Mouse (Mus musculus): Measurements from ENCODE around the gene Pthlh. TPM values are rescaled to one million over a fixed set of nuclear protein-coding genes. Genes with fewer than 3 reads are reported as not detected.
"Not testable (repeated sequence)": the region's sequence is repeated elsewhere in the genome, so short reads cannot be mapped to it uniquely, and the experiment has no call there.

The Pthlh gene
- total RNA-seq (2021), result 1 to 10 TPM; 1.1 to 1.5 TPM

DNA sequence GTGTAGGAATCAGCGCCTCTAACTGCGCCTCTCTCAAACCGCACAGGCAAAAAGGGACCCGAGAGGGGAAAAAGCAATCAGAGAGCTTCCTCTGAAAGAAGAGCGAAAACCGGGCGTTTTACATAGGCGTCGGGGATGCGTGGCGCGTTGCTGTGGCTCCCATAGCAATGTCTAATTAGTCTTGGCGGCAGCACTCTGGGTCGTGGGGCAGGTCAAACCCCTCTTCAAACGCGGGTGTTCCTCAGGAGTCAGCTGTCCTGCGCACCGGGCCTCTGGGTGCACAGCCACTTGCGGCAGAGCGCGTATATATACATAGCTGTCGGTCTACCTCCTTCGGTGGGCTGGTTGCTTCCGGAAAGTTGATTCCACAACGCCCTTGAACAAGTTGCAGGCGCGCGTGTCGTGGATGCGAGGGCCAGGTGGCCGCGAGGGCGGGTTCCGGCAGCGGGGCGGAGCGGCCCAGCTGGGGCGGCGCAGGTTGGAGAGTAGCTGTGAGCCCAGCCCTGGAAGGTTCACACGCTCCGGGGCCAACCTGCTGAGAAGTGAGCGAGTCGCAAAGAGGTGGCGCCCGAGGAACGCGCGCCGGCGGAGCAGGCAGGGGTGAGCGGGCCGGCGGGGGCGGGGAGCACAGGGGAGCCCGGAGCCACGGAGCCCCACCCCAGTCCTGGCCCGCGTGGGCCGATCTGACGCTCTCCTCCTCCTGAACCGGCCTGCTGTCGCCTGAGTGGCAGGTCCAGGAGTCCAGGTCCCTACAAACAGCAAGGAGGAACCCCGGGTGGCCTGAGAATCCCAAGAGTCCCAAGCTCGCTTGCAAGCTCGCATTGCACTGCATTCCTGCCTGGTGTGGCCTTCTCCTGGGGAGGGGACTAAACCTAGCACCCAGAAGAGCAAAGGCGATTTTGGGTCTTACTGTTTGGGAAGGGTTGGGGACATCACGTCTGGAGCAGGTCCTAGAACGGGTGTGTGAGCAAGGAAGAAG lies at the start of gene Pthlh:
Gene Pthlh, minus strand, starts transcription at position 597 of the 979 bp plus-strand sequence.
- DNase-seq, result peak; percentile 38
- intact Hi-C loops (cut with DNase I), result no loop called here

DNA sequence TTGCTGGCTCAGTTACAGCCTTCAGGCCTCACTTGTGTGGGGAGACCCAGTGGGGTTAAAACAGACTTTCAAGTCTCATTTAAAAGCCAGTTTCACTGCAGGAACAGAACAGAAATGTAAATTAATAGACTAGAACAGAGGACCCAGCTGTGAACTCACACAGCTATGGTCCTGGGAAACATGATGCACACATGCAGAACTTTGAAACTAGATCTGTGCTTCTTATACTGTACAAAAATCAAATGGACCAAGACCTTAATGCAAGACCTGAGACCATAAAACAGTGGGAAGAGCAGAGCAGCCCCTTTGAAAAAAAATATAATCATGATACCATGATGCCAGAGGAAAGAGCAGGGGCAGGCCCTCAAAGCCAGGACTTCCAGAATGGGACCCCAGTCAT lies 49.3 kb upstream of the Pthlh start:
- DNase-seq, result no peak
- intact Hi-C loops (cut with DNase I), result no loop called here

DNA sequence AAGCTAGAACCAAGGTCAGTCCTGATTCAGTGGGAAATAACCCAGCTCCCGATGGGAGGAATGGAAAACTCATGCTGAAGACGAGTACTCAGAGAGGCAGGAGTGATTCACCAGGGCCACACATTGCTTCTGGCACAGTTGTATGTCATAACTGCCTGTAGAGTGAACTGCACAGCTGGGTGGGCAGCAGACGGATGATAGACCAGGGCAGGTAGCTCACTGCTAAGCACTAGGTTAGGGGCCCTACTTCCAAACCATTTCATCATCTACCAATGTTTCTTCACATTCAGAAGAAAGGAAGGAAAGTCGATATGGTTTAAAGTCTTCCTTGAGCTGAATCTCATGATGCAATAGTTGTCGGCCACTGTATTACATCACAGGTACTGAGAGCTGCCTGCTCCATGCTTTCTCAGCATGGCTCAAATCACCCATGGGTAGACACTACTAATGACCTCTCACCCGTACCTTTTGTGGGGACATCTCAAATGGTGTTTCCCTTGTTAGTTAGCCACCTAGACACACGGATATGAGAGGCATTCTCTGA lies 46.5 kb upstream of the Pthlh start:
- intact Hi-C loops (cut with DNase I), result no loop called here
- no peak for DNase-seq

DNA sequence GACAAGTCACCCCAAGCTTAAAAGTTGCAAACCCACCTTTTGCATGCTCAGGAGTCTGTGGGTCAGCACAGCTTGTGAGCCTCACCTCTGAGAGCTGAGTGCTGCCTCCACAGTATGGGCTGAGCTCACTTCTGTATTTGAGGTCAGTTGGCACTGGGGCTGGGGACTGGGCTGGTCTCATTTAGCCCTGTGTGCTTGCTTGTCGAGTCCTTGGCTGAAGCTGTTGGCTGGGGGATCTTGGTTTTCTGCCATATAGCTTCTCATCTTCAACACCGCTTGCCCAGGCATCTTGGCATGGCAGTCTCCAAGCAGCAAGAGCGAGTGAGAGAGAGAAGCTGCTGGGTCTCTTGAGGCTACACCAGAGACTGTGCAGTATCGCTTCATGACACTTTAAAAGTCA lies 46.1 kb upstream of the Pthlh start:
- DNase-seq, result peak; percentile 59
- intact Hi-C loops (cut with DNase I), result no loop called here

DNA sequence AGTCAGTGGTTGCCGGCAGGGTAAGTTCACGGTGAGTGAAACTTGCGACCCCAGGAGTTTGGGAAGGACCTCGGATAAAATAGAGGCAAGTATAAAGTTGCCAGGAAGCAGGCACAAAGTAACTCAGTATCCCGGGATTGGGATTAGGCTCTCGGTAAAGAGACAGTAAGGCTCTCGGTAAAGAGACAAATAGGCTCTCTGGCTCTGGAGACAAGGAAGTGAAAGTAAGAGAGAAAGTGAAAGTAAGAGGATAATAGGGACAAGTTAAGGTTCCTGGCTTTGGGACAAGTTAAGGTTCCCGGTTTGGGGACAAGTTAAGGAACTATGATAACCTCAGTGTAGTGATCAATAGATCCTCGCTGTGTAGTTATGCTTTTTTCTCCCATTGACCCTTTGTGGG lies 40.3 kb upstream of the Pthlh start:
- DNase-seq; intact Hi-C loops (cut with DNase I): not testable (repeated sequence)

DNA sequence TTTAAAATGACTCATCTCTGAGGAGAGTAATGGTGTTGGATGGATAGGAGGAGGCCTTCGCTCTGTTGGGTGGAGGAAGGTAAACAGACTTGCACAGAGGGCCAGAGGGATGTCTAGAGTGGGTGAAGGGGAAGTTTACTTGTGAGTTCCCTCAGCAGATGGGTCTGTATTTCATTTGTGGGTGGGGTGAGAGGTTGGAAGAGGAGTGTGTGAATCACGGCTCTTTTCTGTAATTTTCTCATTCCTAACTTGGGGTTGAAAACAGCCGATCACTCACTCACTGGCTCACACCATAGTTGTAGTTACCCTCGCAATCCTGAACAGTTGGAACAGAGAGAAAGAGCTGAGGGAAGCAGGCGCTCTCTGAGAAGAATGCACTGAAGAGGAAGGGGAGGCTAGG lies 35.6 kb upstream of the Pthlh start:
- intact Hi-C loops (cut with DNase I), result no loop called here

DNA sequence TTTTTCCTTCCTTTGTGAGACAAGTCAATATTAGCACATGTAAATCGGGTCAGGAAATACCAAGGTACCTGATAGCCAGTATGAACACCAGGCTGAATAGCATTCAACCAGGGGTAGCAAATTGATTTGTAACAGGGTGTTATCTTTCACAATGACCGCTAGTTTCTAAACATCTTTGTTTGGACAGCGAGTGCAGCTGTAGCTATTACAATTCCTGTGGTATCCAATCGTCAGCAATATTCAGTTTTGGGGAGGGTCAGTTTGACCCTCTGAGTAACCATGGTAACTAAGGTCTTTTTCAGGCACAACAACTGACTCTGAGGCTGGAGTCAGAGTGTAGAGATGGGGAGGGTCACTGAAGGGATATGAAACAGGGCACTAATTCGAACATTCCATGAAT lies 15.3 kb upstream of the Pthlh start:
- intact Hi-C loops (cut with DNase I), result no loop called here
- DNase-seq, result no peak

More for the DNA sequence above, 35.6 kb upstream of the Pthlh start:
- no peak for DNase-seq

DNA sequence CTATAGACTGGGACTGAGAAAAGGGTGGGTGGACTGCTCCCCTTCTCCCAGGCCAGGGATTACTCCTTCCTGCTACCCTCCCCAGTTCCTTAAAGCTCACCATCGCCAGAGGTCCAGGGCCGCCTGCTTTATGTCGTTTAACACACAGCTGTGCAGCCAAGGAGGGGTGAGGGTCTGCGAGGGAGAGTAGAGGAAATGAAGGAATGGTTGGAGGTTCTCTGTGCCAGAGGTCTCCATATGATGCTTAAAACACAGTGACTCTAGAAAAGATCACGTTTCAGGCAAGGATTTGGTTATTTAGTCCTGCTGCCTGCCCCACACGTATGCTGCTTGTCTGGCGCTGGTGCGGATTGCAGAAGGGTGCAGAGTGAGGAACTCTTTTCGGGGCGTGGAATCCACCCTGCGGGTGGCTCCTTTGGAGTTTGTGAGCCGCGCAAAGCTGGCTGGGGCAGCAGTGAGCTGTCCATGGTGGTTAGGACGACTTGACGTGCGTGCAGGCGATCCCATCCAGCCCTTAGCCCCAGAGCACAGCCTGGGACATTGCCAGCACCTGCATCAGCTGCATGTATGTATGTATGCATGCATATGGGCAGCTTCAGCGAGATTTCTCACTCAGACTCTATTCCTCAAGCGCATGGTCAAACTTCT lies 4.3 kb upstream of the Pthlh start:
- intact Hi-C loops (cut with DNase I), result no loop called here
- DNase-seq, result peak; percentile 5

DNA sequence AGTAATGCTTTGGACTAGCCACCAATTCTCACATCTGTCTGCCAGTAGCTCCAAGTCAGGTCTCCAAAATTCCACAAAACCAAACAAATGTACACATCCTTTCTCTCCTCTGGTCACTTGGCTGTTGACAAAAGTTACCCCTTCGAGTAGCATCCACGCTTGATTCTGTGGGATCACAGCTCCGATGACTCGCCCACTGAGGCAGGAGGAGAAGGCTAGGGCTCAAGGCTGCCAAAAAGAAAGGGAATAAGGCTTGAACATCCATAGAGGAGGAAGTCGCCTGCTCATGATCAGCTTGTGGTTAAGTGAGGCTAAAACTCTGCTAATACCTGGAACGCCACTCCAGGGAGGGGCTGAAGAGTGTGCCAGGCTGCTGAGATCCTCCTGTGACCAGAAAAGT lies 2.5 kb upstream of the Pthlh start:
- DNase-seq, result no peak
- intact Hi-C loops (cut with DNase I), result no loop called here

DNA sequence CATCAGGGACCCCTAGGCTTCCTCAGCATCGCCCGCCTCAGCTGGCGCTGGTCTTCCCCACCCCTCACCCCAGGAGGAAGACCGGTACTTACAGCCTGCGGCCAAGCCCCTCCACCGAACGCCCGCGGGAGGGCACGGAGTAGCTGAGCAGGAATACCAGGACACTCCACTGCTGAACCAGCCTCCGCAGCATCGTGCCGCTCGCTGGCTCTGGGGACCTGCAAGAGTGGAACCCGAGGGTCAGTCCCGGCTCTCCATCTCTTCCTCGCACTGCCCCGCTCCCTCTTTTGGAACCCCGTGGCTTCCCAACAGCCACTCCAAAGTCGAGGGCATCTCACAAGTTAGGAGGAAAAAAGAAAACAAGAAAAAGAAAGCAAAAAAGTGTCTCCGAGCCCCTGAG lies 805 bp downstream of the Pthlh start:
- intact Hi-C loops (cut with DNase I), result no loop called here
- peak; percentile 13 for DNase-seq

DNA sequence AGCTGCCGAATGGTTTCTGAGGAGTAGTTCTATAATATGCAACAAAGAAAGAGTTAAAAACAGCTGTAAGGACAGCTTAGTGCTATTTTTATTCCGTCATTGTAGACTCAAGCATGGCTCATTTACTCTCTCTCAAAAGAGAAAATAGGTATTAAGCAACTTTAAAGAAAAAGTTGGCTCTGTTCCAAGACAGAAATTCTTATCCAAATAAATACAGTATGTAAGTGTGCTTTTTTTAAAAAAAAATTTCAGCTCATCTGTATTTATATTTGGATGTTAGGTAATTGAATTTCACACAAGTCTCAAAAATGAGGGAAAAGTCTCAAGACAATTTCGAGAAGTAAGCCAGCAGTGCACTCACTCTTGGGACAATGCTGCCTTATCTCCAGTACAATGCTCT lies 2.4 kb downstream of the Pthlh start:
- no peak for DNase-seq
- intact Hi-C loops (cut with DNase I), result no loop called here

DNA sequence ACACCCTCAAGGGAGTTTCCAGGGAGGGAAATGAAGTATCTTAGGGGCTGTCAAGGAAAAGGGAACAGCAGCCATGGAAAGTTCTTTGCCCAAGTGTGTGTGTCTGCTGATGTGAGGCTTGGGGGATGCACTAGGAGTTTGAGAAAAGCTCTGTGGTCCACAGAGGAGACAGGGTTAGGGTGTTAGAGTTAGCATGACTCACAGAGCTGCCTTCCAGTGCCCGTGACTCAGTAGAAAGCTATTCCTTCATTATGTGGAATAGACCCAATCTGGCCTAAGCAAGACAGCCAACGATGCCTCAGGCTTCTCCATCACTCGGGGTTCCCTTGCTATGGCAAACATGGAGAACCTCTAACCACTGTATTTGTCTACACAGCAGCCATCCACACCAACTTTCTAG lies 3.2 kb downstream of the Pthlh start:
- no peak for DNase-seq
- intact Hi-C loops (cut with DNase I), result no loop called here

DNA sequence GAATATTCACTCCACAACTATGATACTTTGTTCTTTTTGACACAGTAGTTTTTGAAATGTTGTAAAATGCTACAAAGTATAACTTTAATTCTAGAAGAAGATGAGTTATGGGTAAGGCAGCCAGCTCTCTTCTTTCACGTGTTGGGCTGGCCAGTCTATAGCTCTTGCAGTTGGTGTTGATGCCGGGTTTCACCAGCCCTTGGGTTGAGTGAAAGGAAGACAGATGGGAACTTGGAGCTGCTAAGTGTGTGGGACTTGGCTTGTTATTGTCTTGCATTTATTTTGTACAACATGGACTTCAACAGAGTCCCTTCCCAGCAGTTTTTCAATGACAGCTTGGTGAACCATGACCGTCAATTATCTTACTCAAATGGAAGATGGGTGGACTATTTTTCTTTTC lies 16.2 kb downstream of the Pthlh start:
- intact Hi-C loops (cut with DNase I), result no loop called here
- no peak for DNase-seq

DNA sequence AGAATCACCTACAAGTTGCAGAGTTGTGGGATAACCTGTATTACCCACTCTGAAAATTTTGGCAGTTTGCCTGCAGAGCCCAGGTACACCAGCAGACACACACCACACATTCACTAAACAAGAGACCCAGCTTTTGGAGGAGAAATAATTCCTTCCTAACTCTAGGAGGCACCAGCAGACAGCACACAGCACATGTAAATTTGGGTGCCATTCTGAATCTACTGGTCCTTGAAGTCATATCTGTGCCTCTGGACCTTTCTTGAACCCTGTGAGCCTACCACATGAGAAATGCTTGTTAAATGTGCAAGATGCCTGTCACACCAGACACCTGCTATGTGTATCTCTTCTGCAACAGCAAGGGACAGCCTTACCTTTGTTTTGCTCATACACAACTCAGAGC lies 19.7 kb downstream of the Pthlh start:
- DNase-seq, result no peak
- intact Hi-C loops (cut with DNase I), result no loop called here

DNA sequence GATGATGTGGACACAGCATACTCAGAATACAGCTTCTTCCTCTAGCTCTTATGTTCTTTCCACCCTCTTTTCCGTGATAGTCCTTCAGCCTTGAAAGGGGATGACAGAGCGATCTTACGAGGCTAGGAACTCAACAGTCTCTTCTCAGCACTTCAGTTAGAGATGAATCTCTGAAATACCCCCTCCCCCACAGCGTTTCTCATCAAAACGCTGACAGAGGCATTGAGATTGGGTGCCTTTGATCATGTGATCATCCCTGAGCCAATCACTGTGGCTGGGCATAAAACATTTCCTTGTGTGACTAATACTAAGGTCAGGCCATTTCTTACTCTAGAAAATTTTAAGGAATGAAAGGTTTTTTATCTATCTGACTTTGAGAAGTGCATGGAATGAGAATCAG lies 20.3 kb downstream of the Pthlh start:
- intact Hi-C loops (cut with DNase I), result no loop called here

DNA sequence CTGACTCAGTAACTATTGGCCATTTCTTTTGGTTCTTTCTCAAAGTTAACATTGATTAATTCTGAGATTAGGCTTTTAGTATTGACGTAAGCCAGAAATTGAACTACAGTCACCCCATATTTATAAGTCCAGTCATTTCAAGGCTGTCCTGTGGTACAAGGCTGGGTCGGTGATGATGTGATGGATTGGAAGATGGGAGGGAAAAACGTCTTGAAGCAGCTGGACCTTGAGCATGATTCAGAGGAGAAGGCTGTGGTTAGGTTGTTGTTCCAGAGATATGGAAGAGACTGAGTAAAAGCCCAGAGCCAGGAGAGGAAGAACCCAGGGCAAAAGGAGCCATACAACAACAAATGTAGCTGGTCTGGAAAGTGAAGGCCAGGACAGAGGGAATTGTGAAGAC lies 22.4 kb downstream of the Pthlh start:
- no peak for DNase-seq
- intact Hi-C loops (cut with DNase I), result no loop called here

More for the DNA sequence above, 20.3 kb downstream of the Pthlh start:
- no peak for DNase-seq

DNA sequence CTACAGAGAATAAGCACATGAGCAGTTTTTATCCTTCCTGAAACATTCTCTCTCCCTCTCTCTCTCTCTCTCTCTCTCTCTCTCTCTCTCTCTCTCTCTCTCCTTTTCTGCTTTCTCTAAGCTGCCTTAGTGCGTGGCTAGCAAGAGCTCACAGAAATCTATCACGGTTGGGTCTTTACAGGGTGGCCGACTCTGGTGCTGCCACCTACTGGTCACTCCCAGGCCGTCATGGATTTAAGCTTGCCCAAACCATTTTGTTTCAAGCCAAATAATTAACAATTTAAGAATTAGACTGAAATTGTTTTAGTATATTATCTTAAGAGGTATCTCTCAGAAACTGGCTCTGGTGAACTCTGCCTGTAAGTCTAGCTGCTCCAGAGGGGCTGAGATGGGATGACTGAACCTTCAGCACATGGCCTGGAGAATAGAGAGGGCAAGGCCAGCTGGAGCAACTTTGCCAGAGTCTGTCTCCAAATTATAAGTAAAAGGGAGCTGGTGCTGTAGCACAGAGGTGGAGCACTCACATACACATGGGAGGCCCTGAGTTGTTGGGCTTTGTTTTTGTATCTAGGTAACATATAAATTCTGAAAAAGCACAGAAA lies 23.7 kb downstream of the Pthlh start:
- intact Hi-C loops (cut with DNase I), result no loop called here
- DNase-seq, result peak; percentile 62

DNA sequence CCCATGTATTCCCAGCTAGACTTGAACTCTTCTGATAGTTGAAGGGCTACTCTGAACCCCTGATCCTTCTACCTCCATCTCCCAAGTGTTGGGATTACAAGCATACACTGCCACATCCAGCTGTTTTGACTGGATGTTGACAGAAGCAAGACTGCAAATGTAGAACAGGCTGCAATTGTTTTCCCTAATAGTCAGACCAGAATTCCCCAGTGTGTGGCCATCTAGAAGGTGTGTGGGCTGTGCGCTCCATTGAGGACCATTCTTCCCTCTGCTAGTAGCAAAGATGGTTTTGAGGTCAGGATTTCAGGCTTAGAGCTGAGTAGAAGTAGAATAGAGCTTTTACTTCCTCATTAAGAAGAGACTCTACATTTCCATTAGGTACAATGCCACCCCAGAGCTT lies 37.3 kb downstream of the Pthlh start:
- no peak for DNase-seq
- intact Hi-C loops (cut with DNase I), result no loop called here

DNA sequence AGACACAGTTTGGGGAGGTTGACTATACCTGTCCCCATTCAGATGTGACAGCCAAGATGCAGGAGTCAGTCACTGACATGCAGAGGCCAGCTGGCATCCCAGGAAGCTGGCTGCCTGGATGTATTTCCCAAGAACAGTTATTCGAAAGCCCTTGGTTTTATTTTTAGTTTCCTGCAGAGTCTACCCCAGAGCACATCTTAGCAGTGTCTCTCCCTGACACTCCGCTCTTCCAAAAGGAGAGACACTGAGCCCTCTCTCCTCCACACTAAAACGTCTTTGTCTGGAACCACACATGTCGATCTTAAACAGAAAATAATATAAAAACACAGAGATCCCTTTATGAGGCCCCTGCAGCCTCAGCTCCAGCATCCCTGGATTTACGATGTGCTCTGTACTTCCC lies 44.9 kb downstream of the Pthlh start:
- intact Hi-C loops (cut with DNase I), result no loop called here
- DNase-seq, result no peak

DNA sequence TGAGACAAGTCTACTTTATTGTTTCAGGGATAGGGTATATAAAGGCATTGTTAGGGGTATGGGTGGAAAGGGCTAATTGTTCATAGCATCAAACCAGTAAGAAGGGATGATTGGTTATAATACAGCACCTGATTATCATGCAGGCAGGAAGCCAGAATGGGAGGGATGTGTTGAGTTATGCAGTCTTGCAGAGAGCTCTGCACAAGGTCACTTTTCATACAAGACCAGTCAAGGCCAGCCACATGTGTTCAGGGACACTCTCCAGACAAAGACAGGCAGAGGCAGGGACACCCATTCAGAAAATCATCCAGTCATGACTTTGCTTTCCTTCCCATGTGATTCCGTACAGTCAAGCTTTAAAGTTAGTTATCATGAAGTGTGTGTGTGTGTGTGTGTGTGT lies 47.8 kb downstream of the Pthlh start:
- intact Hi-C loops (cut with DNase I), result no loop called here

DNA sequence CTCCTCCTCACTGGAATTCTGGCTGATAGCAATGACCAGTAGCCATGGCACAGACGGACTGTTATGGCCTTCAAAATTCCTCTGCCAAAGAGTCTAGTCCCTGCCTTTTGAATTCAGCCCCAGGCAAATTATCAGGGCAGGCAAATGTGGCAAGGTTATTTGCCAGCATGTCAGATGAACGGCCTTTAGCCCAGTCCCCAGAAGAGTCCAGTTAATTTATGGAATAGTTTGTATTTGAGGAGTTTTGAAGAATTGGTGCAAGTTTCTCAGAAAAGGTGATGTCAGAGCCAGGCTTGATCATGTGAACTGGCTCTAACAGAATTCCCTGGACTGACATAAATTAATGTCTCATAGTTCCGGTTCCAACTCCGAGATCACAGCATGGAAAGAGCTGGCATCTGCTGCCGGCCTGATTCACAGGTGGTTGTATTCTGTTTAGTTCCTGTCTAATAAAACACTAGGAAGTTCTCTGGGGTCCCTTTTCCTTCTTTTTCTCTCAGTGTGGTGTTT lies 56.1 kb downstream of the Pthlh start:
- intact Hi-C loops (cut with DNase I), result no loop called here

More for the DNA sequence above, 47.8 kb downstream of the Pthlh start:
- no peak for DNase-seq

More for the DNA sequence above, 56.1 kb downstream of the Pthlh start:
- no peak for DNase-seq

All from left cerebral cortex, postnatal 4 days (tissue).